In the genomic region with DNA sequence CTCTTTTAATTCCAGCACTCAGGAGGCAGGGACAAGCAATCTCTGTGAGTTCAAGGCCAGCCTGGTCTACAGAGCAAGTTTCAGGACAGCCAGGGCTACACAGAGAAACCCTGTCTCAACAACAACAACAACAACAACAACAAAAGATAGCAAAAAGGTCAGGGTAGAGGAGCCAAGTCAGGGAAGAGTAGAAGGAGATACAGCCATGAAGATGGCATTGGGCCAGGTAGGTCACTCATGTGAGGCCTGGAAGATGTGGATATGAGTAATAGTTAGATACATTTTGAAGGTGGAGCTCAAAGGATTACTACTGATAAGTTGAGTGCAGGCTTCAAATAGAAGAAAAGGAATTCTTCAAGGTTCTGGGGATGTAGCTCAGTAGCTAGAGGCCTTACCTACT, we compare ENCODE assay signal across 18 mouse cellular contexts. TPM values are rescaled to one million over a fixed set of nuclear protein-coding genes. Genes with fewer than 3 reads are reported as not detected.
DNase-seq lines count a peak whose midpoint lies in the region; ATAC-seq and TF ChIP-seq lines count a peak whose summit lies in the region.
"Had no signal": no experiment of that assay in that cellular context is flagged by ENCODE, and none has a peak within 500 bp of the region (broad histone marks: within the 10 kb centered on the region; RNA-seq: fewer than 3 reads in every experiment).

No protein-coding gene starts in this region.

- no peak for TF ChIP-seq CTCF in stomach, postnatal 0 days (IDR thresholded peaks at IDR 0.05; ENCODE audit: low read depth)

- H3K4me2 ChIP-seq in stomach, postnatal 0 days (replicated peaks; ENCODE audit: low read depth): no peak overlapping the region
- H3K4me2 ChIP-seq: embryonic facial prominence, embryonic 12.5 days; forebrain, embryonic 13.5 days; forebrain, embryonic 15.5 days had no signal

- H3K27ac ChIP-seq in stomach, postnatal 0 days (replicated peaks): no peak overlapping the region
- H3K27ac ChIP-seq: embryonic facial prominence, embryonic 10.5 days; embryonic facial prominence, embryonic 12.5 days; forebrain, embryonic 13.5 days; forebrain, embryonic 15.5 days had no signal

- no peaks in the 10 kb centered on the region for H3K9me3 ChIP-seq in stomach, postnatal 0 days (ENCODE audit: control insufficient read depth, low read length)
- H3K9me3 ChIP-seq: embryonic facial prominence, embryonic 10.5 days; embryonic facial prominence, embryonic 12.5 days; forebrain, embryonic 13.5 days; forebrain, embryonic 15.5 days had no signal

- H3K4me3 ChIP-seq in stomach, postnatal 0 days (ENCODE audit: low read depth, low read length): no peak overlapping the region
- H3K4me3 ChIP-seq: embryonic facial prominence, embryonic 10.5 days; embryonic facial prominence, embryonic 12.5 days; erythroblast, embryonic 14.5 days; forebrain, embryonic 13.5 days; forebrain, embryonic 15.5 days had no signal

- peak; percentile 62; the same call in 1 of the 2 replicates for ATAC-seq in erythroblast, adult 5-6 weeks (replicated peaks; ENCODE audit: low FRiP score, poor library complexity, severe bottlenecking)
- peak; percentile 87 for ATAC-seq in megakaryocyte progenitor cell, adult 5-6 weeks (replicated peaks; ENCODE audit: poor library complexity)
- ATAC-seq in stomach, postnatal 0 days (ENCODE audit: low FRiP score, low TSS enrichment): peak; percentile 41
- ATAC-seq: activated CD4-positive, CD25-positive, alpha-beta regulatory T cell, adult 4 months; forebrain, embryonic 13.5 days; forebrain, embryonic 15.5 days; forebrain, postnatal 0 days had no signal

- no peaks in the 10 kb centered on the region for H3K4me1 ChIP-seq in stomach, postnatal 0 days (replicated peaks; ENCODE audit: control insufficient read depth, insufficient read depth)
- H3K4me1 ChIP-seq: forebrain, embryonic 15.5 days had no signal

- TF ChIP-seq EP300 in stomach, postnatal 0 days (optimal IDR thresholded peaks at IDR 0.05): no peak

- no peaks in the 10 kb centered on the region for H3K36me3 ChIP-seq in stomach, postnatal 0 days (ENCODE audit: control insufficient read depth, insufficient read depth, low read length)
- H3K36me3 ChIP-seq: embryonic facial prominence, embryonic 10.5 days; embryonic facial prominence, embryonic 12.5 days; forebrain, embryonic 15.5 days had no signal

- H3K27me3 ChIP-seq in stomach, postnatal 0 days (ENCODE audit: control insufficient read depth, insufficient read depth, low read length): no peaks in the 10 kb centered on the region
- H3K27me3 ChIP-seq: embryonic facial prominence, embryonic 12.5 days; forebrain, embryonic 13.5 days; forebrain, embryonic 15.5 days had no signal

- no peak for DNase-seq in stomach, postnatal 0 days (ENCODE audit: low spot score)
- DNase-seq in layer of hippocampus, adult 11-12 months (ENCODE audit: low spot score): no peak
- no peak for DNase-seq in retina, embryonic 14.5 days (ENCODE audit: low spot score)
- DNase-seq in spleen, postnatal 4 days (ENCODE audit: low spot score in 2 of 2): no peak
- DNase-seq: cerebellum, adult 11-12 months; cerebellum, adult 2 months; cerebellum, adult 9-10 months; forebrain, postnatal 0 days had no signal

- no peak overlapping the region for H3K9ac ChIP-seq in stomach, postnatal 0 days (ENCODE audit: low read length)
- H3K9ac ChIP-seq: embryonic facial prominence, embryonic 12.5 days; forebrain, embryonic 13.5 days; forebrain, embryonic 15.5 days; forebrain, postnatal 0 days had no signal

RNA-seq across cellular contexts. Expression of a gene that starts 18.2 kb away (rescaled TPM):
- not detected in 2 replicates for total RNA-seq in erythroblast, adult 5-6 weeks (2015; ENCODE audit: low replicate concordance)
- total RNA-seq in erythroblast, adult 5-6 weeks (2017; ENCODE audit: low replicate concordance): not detected in 2 replicates
- not detected in 2 replicates for total RNA-seq in megakaryocyte progenitor cell, adult 5-6 weeks (2015)
- not detected in 2 replicates for total RNA-seq in megakaryocyte progenitor cell, adult 5-6 weeks (2017)
- 0.12 and 0.21 TPM in 2 replicates for polyA plus RNA-seq in stomach, postnatal 0 days (2015; fragmentation: Nextera tagmentation; extraction: Ambion mirVana)
- total RNA-seq: ES-E14 had no signal
- polyA plus RNA-seq: activated CD4-positive, CD25-positive, alpha-beta regulatory T cell, adult 4 months; embryonic facial prominence, embryonic 12.5 days; embryonic facial prominence, embryonic 14.5 days; erythroblast, embryonic 14.5 days had no signal

RNA-seq across cellular contexts. Expression of a gene that starts 40.9 kb away (rescaled TPM):
- 10.2 and 21.1 TPM in 2 replicates for total RNA-seq in erythroblast, adult 5-6 weeks (2015; ENCODE audit: low replicate concordance)
- total RNA-seq in erythroblast, adult 5-6 weeks (2017; ENCODE audit: low replicate concordance): 22.2 and 29.0 TPM in 2 replicates
- 24.4 and 25.5 TPM in 2 replicates for total RNA-seq in megakaryocyte progenitor cell, adult 5-6 weeks (2015)
- 42.7 and 60.1 TPM in 2 replicates for total RNA-seq in megakaryocyte progenitor cell, adult 5-6 weeks (2017)
- polyA plus RNA-seq in stomach, postnatal 0 days (2015; fragmentation: Nextera tagmentation; extraction: Ambion mirVana): 120 and 130 TPM in 2 replicates
